Mouse (Mus musculus) olfactory bulb, adult 2 months (tissue): Measurements from ENCODE around the gene Tlx3.

Experiments
- CTCF ChIP-seq: fragments of 200-500 bp; IDR thresholded peaks from 2 replicates; pipeline ENCODE4 v1.5.1; 2012; ENCODE audit warnings: low read depth, mild to moderate bottlenecking, low read length, moderate library complexity; ENCODE audit not compliant: insufficient read depth
- POLR2A ChIP-seq: fragments of 200-500 bp; IDR thresholded peaks from 2 replicates; pipeline ENCODE4 v1.6.1; 2012; ENCODE audit warnings: mild to moderate bottlenecking, low read depth, low read length, moderate library complexity; ENCODE audit not compliant: insufficient read depth

- no peak for TF ChIP-seq POLR2A
- TF ChIP-seq CTCF = no peak
Measured at GRCm38 (mm10) chr11:33201626-33202010, 1.8 kb downstream of the Tlx3 start.
